Mouse (Mus musculus) bone marrow, adult 2 months (tissue): ENCODE data around the gene Ccdc73.

Experiments used
- CTCF ChIP-seq: fragments of 200-500 bp; IDR thresholded peaks from 2 replicates; pipeline ENCODE4 v1.5.1; 2011; ENCODE audit warnings: low read length, control low read depth; ENCODE audit not compliant: control insufficient read depth, insufficient read depth
- POLR2A ChIP-seq: fragments of 200-500 bp; IDR thresholded peaks from 2 replicates; pipeline ENCODE4 v1.6.1; 2011; ENCODE audit warnings: low read depth, mild to moderate bottlenecking, control low read depth, low read length, borderline replicate concordance; ENCODE audit not compliant: control insufficient read depth

- TF ChIP-seq CTCF (no peak), POLR2A (no peak)
Measured at GRCm38 (mm10) chr2:104849991-104850359, 17.6 kb upstream of the Ccdc73 start.
